Mouse (Mus musculus): Measurements from ENCODE around the gene Tnfaip2. TPM values are rescaled to one million over a fixed set of nuclear protein-coding genes. Genes with fewer than 3 reads are reported as not detected.

Gene Tnfaip2
- polyA plus RNA-seq, 1 experiment from 2014 or later, result 1.6 TPM

GRCm38 (mm10) chr12:111471119-111471518, 28.9 kb downstream of the Tnfaip2 start:
- WGBS, result 68% methylated on average over 1 of the region's 1 CpGs
- H3K4me1 ChIP-seq (replicated peaks), result peaks cover 15% of the 10 kb centered on the region; the same call in 1 of the 2 replicates
- no peak overlapping the region for H3K27ac ChIP-seq
- no peak for ATAC-seq (ENCODE audit: low FRiP score)
- H3K9ac ChIP-seq, result no peak overlapping the region
- no peak overlapping the region for H3K4me3 ChIP-seq
- no peak overlapping the region for H3K4me2 ChIP-seq
- H3K27me3 ChIP-seq, result peaks cover 20% of the 10 kb centered on the region; the same call in 1 of the 2 replicates
- no peaks in the 10 kb centered on the region for H3K9me3 ChIP-seq
- no peaks in the 10 kb centered on the region for H3K36me3 ChIP-seq

GRCm38 (mm10) chr12:111471721-111472120, 29.5 kb downstream of the Tnfaip2 start:
- Histone ChIP-seq H3K4me2 (no peak overlapping the region), H3K4me3 (no peak overlapping the region), H3K9ac (no peak overlapping the region), H3K4me1 (replicated peaks) (peaks cover 15% of the 10 kb centered on the region; the same call in 1 of the 2 replicates), H3K9me3 (no peaks in the 10 kb centered on the region), H3K27ac (no peak overlapping the region), H3K27me3 (peaks cover 22% of the 10 kb centered on the region; the same call in 1 of the 2 replicates), H3K36me3 (no peaks in the 10 kb centered on the region)
- 93% methylated on average over 3 of the region's 3 CpGs for WGBS
- ATAC-seq (ENCODE audit: low FRiP score), result no peak

GRCm38 (mm10) chr12:111472886-111473285, 30.6 kb downstream of the Tnfaip2 start:
- Histone ChIP-seq H3K4me2 (no peak overlapping the region), H3K4me3 (no peak overlapping the region), H3K27ac (no peak overlapping the region), H3K9me3 (no peaks in the 10 kb centered on the region), H3K9ac (no peak overlapping the region), H3K36me3 (no peaks in the 10 kb centered on the region), H3K27me3 (peaks cover 22% of the 10 kb centered on the region; the same call in 1 of the 2 replicates), H3K4me1 (replicated peaks) (peaks cover 15% of the 10 kb centered on the region; the same call in 1 of the 2 replicates)
- ATAC-seq (ENCODE audit: low FRiP score), result no peak
- 49% methylated on average over 5 of the region's 5 CpGs for WGBS

GRCm38 (mm10) chr12:111474384-111474783, 32.1 kb downstream of the Tnfaip2 start:
- Histone ChIP-seq H3K4me3 (no peak overlapping the region), H3K4me1 (replicated peaks) (peaks cover 15% of the 10 kb centered on the region; the same call in 1 of the 2 replicates), H3K27ac (no peak overlapping the region), H3K27me3 (peaks cover 22% of the 10 kb centered on the region; the same call in 1 of the 2 replicates), H3K9me3 (no peaks in the 10 kb centered on the region), H3K4me2 (no peak overlapping the region), H3K9ac (no peak overlapping the region), H3K36me3 (no peaks in the 10 kb centered on the region)
- no peak for ATAC-seq (ENCODE audit: low FRiP score)
- 93% methylated on average over 3 of the region's 3 CpGs for WGBS

- H3K27ac ChIP-seq, result no peak overlapping the region
- no peak overlapping the region for H3K4me3 ChIP-seq
- H3K36me3 ChIP-seq, result no peaks in the 10 kb centered on the region
- no peak for ATAC-seq (ENCODE audit: low FRiP score)
- peaks cover 19% of the 10 kb centered on the region; the same call in 1 of the 2 replicates for H3K27me3 ChIP-seq
- no peak overlapping the region for H3K9ac ChIP-seq
- WGBS, result 57% methylated on average over 8 of the region's 8 CpGs
- H3K4me1 ChIP-seq (replicated peaks), result peaks cover 15% of the 10 kb centered on the region; the same call in 1 of the 2 replicates
- H3K9me3 ChIP-seq, result no peaks in the 10 kb centered on the region
- no peak overlapping the region for H3K4me2 ChIP-seq
These were observed 32.8 kb downstream of the Tnfaip2 start for GRCm38 (mm10) chr12:111474893-111475643.

- H3K9me3 ChIP-seq, result no peaks in the 10 kb centered on the region
- H3K4me2 ChIP-seq, result no peak overlapping the region
- 61% methylated on average over 5 of the region's 5 CpGs for WGBS
- peaks cover 24% of the 10 kb centered on the region for H3K27me3 ChIP-seq
- H3K27ac ChIP-seq, result no peak overlapping the region
- no peak for ATAC-seq (ENCODE audit: low FRiP score)
- no peak overlapping the region for H3K4me3 ChIP-seq
- peaks cover 15% of the 10 kb centered on the region for H3K4me1 ChIP-seq (replicated peaks)
- no peaks in the 10 kb centered on the region for H3K36me3 ChIP-seq
- H3K9ac ChIP-seq, result no peak overlapping the region
These were observed 36.7 kb downstream of the Tnfaip2 start for GRCm38 (mm10) chr12:111478924-111479323.

- ATAC-seq (ENCODE audit: low FRiP score), result no peak
- Histone ChIP-seq H3K4me2 (no peak overlapping the region), H3K36me3 (no peaks in the 10 kb centered on the region), H3K27me3 (peaks cover 34% of the 10 kb centered on the region), H3K4me3 (no peak overlapping the region), H3K27ac (no peak overlapping the region), H3K4me1 (replicated peaks) (peaks cover 20% of the 10 kb centered on the region), H3K9ac (no peak overlapping the region), H3K9me3 (no peaks in the 10 kb centered on the region)
- 61% methylated on average over 2 of the region's 2 CpGs for WGBS
These were observed 37.6 kb downstream of the Tnfaip2 start for GRCm38 (mm10) chr12:111479917-111480316.

- peak overlapping the region; percentile 61; the same call in 1 of the 2 replicates for H3K9ac ChIP-seq
- peaks cover 78% of the 10 kb centered on the region for H3K27me3 ChIP-seq
- H3K36me3 ChIP-seq, result no peaks in the 10 kb centered on the region
- peak overlapping the region; percentile 61 for H3K4me2 ChIP-seq
- peaks cover 29% of the 10 kb centered on the region for H3K4me1 ChIP-seq (replicated peaks)
- H3K9me3 ChIP-seq, result no peaks in the 10 kb centered on the region
- no peak overlapping the region for H3K27ac ChIP-seq
- 2% methylated on average over 63 of the region's 63 CpGs for WGBS
- H3K4me3 ChIP-seq, result peak overlapping the region; percentile 42
- 0 out of 2 replicates have a peak, but pooled peaks have one; percentile 24 for ATAC-seq (ENCODE audit: low FRiP score)
These were observed 42.9 kb downstream of the Tnfaip2 start for GRCm38 (mm10) chr12:111485046-111485651.

GRCm38 (mm10) chr12:111485652-111486306, 43.5 kb downstream of the Tnfaip2 start, which contains the start of gene Gm266:
Gm266 (minus strand) TSS chr12:111485823.
- Histone ChIP-seq H3K9me3 (no peaks in the 10 kb centered on the region), H3K27me3 (peaks cover 80% of the 10 kb centered on the region), H3K4me2 (peak within 1 kb of the TSS; percentile 61), H3K4me3 (peak within 1 kb of the TSS; percentile 42), H3K4me1 (replicated peaks) (peaks cover 27% of the 10 kb centered on the region), H3K36me3 (no peaks in the 10 kb centered on the region), H3K9ac (peak within 1 kb of the TSS; percentile 61; the same call in 1 of the 2 replicates), H3K27ac (no peak within 1 kb of the TSS)
- under 1% methylated on average over 54 of the region's 58 CpGs for WGBS
- ATAC-seq (ENCODE audit: low FRiP score), result peak; percentile 52; the same call in 1 of the 2 replicates

GRCm38 (mm10) chr12:111486455-111486854, 44.2 kb downstream of the Tnfaip2 start:
- Histone ChIP-seq H3K4me2 (no peak overlapping the region), H3K9ac (no peak overlapping the region), H3K27me3 (peaks cover 80% of the 10 kb centered on the region), H3K4me3 (no peak overlapping the region), H3K36me3 (no peaks in the 10 kb centered on the region), H3K9me3 (no peaks in the 10 kb centered on the region), H3K4me1 (replicated peaks) (peaks cover 20% of the 10 kb centered on the region), H3K27ac (no peak overlapping the region)
- ATAC-seq (ENCODE audit: low FRiP score), result no peak
- WGBS, result 7% methylated on average over 12 of the region's 12 CpGs

- Histone ChIP-seq H3K9ac (no peak overlapping the region), H3K27me3 (peaks cover 57% of the 10 kb centered on the region), H3K36me3 (no peaks in the 10 kb centered on the region), H3K27ac (no peak overlapping the region), H3K4me3 (no peak overlapping the region), H3K4me2 (no peak overlapping the region), H3K9me3 (no peaks in the 10 kb centered on the region), H3K4me1 (replicated peaks) (peaks cover 19% of the 10 kb centered on the region)
- 60% methylated on average over 11 of the region's 11 CpGs for WGBS
- no peak for ATAC-seq (ENCODE audit: low FRiP score)
These were observed 47.1 kb downstream of the Tnfaip2 start for GRCm38 (mm10) chr12:111489261-111489865.

- H3K4me3 ChIP-seq, result no peak overlapping the region
- H3K4me1 ChIP-seq (replicated peaks), result no peaks in the 10 kb centered on the region
- no peak overlapping the region for H3K27ac ChIP-seq
- 79% methylated on average over 4 of the region's 4 CpGs for WGBS
- H3K36me3 ChIP-seq, result no peaks in the 10 kb centered on the region
- no peak overlapping the region for H3K4me2 ChIP-seq
- H3K9ac ChIP-seq, result no peak overlapping the region
- no peaks in the 10 kb centered on the region for H3K9me3 ChIP-seq
- no peak for ATAC-seq (ENCODE audit: low FRiP score)
- H3K27me3 ChIP-seq, result peaks cover 4% of the 10 kb centered on the region; the same call in 1 of the 2 replicates
These were observed 52.7 kb downstream of the Tnfaip2 start for GRCm38 (mm10) chr12:111494931-111495330.
